Mouse (Mus musculus) adrenal gland (tissue): ENCODE data around the gene Gm49380.

ENCODE experiments used
- intact Hi-C: fragments of 180-260 bp; cut with DNase I; formaldehyde crosslinking; loops from one replicate; pipeline ENCODE4 v1.15.1; 2025
- long read RNA-seq, 2 experiments: library from polyadenylated mRNA; unstranded; transcript quantifications; one replicate each; pipeline ENCODE4 v2.0.0; 2020; ENCODE audit warnings: borderline replicate concordance in 1 of 2; ENCODE audit not compliant: insufficient replicate concordance in 1 of 2

Gene Gm49380
- long read RNA-seq, experiment 1, partial matches to known transcripts, result 0 of 4 reads
- long read RNA-seq, experiment 1, other reads (novel, unspliced or antisense), result 4 of 4 reads
- long read RNA-seq, experiment 2, partial matches to known transcripts, result 0 of 4 reads
- long read RNA-seq, experiment 2, other reads (novel, unspliced or antisense), result 3 of 4 reads

DNA sequence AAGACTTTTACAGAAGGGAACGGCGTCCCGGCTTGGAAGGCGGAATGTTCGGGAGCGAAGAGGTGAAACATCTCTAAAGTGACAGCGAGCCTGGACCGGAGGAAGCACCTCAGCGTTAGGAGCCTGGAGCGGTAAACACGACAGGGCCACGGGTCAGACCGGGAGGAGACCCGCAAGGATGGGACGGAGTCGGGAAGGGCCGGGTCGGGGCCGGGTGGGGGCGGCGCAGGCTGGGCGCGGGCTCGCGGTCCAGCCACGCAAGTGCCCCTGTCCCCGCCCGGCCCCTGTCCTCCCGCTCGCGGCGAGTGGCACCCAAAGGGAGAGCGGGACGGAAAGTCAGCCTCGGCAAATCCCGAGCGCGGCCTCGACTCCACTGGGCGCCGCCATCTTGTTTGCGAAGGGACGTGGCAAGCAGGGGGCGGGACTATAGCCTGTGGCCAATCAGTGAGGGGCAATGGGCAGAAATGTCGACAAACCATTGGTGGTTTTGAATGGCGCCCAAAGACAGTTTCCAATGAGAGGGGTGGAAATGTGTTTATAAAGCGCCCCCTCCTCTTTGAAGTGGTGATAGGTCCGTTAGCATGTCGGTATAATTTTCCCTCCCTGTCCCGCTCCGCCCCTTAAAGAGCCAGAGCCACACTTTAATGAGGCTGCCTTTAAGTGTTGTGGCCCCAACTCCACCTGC is at the start of gene Gm49380, which contains the start of gene Rnf26:
Gene Gm49380, minus strand, starts transcription at position 396 of the 685 bp plus-strand sequence.
Gene Rnf26, minus strand, starts transcription at position 413 of the 685 bp plus-strand sequence.
- intact Hi-C loops, result no loop called here

DNA sequence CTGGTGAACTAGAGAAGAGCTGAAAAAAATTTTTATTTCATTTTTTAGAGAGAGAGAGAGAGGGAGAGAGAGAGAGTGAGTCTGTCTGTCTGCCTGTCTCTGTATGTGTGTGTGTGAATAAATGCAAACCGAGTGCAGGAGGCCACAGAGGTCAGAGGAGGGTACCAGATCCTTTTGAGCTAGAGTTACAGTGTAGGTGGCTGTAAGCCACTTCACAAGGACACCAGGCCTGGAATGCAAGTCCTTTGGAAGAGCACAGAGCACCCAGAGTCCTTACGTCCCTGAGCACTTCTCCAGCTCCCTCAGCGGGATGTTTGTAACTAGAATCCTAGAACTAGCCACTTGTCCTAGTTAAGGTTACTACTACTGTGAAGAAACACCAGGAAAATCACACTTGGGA is 46.6 kb upstream of the Gm49380 start:
- intact Hi-C loops, result no loop called here

DNA sequence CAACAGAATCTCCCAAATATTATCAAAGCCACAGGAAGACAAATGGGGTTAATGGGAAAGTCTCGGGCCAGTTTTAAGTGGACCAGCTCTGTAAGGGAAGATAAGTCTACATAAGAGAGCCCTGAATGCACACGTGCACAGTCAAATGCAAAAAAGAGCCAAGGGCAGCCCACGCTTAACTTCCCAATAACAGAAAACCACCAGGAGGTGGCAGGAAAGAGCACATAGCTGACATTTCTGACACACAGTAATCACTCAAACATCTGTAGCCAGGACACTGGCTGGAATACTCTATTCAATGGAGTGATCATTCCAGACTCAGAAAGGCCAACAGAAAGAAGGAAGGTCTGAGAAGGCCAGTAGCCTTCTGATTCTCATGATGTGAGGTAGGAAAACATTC is 34.0 kb upstream of the Gm49380 start:
- intact Hi-C loops, result loop anchor here (5.0 kb wide), 1 partner anchor 35 kb away; no protein-coding TSS in a partner anchor

DNA sequence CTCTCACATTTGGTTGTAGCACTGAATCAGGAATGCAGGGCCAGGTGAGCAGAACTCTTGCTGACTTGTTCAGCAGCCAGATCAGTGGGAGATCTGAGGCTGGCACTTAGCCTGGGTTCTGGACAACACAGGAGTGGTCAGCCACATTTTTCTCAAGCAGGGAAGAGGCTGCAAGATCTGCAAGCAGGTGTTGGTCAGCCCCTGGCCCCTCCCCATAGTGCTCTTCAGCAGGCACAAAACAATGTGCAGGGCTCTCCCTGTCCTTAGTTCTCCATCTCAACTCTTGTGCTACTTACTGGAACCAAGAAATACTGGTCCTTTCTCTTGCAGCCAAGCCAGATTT is 31.4 kb upstream of the Gm49380 start:
- intact Hi-C loops, result loop anchor here (5.0 kb wide), 1 partner anchor 38 kb away; no protein-coding TSS in a partner anchor

DNA sequence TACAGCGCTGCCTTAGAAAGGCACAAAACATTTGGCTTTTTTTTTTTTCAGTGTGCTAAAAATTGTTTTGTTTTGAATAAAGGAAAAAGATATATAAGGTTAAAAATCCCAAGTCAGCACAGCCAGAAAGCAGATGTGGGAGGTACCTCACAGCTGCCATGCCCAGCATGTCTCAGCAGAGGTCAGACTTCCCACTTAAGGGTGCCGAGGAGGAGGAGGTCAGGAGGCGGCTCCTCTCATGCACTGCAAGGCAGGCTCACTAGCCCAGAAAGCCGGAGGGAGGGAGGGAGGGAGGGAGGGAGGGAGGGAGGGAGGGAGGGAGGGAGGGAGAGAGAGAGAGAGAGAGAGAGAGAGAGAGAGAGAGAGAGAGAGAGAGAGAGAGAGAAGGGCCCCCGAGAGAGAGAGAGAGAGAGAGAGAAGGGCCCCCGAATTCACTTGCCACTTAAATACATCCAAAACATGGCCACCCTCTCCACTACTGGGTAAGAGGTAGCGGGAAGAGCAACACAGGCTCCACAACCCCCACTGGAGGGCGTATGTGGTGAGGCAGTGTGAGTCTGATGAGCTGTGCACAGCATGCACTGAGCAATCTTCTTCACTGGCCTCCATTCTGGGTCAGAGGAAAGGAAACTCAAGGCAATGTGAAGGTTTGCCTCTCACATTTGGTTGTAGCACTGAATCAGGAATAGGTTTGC is 30.9 kb upstream of the Gm49380 start:
- intact Hi-C loops, result no loop called here

DNA sequence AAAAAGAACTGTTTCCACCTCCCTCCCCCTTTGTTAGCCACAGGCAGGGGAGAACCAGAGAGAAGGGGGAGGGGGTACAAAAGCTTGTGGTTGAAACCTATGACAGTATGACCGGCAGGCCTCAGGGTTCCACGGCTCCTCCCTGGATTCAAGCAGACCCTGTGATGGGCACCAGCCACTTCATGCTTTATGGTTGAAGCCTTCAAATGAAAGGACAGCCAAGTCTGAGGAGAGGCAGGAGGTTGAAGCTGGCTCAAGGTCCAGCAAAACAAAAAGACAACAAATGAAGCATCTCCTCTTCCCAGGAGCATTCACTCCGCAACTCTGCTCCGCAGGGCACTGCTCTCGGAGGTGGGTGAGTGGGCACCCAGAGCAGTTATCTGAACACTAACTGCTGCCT is 30.1 kb upstream of the Gm49380 start:
- intact Hi-C loops, result no loop called here

DNA sequence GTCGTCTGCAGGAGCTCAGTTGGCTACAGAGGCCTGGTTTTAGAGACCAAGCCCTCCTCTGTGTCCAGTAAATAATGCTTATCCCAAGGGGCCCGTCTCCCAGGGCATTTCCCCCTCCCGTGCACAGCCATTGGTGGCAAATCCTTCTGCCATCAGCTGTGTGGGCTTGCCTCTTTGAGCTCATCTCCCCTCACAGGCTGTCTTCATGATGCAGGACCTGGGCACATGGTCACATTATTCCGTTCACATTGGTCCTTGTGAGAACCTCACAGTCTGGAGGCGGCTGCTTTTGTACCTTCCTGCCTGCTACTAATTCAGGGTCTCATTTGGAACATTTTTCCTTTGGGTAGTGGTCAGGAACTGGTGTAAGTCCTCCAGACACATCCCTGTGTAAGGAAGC is 28.7 kb upstream of the Gm49380 start:
- intact Hi-C loops, result no loop called here

DNA sequence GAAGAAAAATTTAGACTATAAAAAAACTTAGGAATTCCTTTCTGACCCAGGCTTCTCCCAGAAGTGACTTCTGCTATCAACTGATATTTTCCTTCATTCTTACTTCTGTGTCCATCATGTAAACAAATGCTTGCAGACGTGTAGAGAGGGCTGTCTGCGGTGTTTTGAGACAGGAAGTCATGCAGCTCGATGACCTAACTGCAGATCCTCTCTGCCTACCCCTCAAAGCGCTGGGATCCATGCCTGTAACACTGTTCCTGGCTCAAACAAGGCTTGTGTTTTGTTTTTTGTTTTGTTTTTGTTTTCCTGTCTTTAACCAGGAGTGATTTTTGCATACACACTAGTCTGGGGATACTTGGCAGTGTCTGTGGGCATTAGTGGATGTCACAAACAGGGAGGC is 24.5 kb upstream of the Gm49380 start:
- intact Hi-C loops, result no loop called here

DNA sequence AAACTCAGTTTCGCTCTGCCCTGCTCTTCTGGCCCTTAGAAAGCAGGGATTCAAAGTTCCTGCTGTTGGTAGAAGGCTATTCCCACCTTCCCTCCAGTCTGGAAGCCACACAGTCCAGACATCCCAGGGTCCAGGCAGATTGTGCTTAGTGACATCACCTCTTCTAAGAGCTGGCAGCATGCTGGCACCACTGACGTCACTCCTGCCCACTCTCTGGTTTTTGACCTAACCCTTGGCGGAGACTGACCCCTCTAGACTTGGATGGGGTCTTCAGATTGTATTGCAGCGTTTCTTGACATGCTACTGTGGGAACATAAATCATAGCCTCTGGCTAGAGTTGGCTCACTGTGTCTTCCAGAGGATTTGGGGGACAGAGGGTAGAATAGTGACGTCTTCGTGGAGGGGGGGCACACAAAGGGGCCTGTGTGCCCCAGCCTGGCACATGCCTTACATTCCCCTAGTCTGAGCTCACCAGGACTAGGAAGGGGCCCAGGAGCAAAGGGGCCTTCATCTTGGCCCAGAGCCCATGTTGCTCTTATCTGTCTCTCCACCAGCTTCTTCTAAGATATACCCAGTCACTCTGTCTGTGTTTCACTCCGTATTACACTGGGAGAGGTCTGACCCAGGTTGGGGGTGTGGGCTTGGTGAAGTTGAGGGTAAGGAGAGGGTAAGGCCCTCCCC is 22.6 kb upstream of the Gm49380 start:
- intact Hi-C loops, result no loop called here

DNA sequence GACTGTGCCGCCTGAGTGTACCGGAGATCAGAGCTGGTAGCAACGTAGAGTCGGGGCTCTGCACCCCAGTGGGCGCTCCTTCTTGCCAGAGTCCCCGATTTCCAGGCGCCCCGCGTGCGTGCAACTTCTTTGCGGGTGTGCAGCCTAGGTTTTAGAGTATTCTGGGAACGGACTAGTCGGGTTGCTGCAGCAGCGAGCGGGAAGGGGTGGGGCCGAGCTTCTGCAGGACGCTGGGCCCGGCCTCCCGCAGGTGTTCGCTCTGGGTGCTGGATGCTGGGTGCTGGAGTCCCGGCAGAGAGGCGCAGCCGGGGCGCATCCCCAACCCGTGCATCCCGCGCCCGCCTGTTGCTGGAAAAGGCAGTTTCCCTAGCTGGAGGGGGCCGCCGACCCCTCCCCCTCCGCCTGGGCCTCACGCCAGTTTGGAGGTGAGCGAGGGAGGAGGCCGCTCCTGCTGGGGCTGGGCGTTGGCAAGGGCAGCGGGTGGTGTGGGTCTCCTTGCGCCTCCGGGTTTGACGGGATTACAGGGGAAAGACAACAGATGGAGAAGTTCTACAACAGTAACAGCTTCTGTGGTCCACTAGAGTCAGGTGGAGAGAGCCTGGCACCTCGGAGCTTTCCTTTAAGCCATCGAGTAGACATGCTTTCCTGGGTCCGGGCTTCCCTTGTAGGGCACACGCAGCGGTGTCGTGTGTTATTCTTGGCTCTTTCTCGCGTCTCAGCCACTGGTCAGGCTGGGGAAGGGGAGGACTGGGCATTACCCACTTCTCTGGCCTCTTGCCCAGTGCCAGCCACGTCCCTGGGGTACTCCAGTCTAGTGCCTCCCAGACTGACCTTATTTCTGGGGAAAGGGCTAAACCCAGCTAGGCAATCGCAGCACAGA is 21.8 kb upstream of the Gm49380 start:
- intact Hi-C loops, result no loop called here

DNA sequence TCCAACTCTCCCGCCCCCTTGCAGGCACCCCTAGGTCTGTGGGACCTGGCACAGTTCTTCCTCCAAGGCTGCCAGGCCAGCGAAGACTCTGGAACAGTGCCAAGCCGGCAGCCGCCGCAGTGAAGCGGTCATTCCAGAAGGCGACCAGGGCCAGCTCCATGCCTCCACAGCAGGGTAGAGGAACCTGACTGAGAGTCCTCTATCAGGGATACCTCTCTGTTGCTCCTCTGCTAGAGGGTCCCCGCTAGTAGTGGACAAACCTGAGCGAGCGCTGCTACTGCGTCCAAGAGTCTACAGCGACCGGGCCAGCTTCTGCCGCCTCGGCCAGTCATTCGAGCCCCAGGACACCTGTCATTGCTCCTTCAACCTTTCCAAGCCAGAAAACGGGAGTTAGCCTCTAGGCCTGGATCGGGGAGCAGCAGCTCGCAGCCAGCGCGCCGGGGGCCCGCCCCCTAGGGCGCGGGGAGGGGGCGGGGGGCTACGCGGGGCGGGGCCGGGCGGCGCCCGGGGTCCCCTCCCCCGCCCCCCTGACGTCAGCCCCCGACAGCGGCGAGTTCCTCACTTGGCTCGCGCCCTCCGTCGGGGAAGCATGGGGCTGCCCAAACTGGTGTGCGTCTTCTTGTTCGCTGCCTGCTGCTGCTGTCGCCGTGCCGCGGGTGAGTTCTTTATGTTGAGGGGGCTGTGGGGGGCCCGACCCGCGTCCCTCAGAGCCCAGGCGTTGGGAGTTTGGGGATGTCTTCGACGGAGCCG is 21.0 kb upstream of the Gm49380 start, which contains the start of gene Mcam:
Gene Mcam, plus strand, starts transcription at position 369 of the 750 bp plus-strand sequence.
- intact Hi-C loops, result no loop called here

DNA sequence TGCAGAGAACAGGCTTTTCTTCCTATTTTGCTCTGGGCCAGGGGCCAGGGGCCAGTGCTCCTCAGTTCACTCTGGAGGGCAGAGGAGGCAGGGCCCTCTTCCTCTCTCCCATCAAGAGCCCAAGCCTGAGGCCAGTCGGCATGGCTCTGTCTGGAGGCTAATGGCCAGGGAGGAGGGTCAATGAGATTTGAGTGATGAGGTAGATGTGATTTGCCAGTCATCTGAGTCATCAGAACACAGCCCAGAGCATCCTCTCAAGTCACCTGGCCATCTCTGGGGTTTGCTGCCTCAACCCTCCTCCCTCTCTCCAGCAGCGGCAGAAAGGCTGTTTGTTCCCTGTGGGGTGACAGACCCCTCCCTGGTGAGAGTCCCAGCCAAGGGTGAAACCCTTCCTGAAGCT is 20.0 kb upstream of the Gm49380 start:
- intact Hi-C loops, result no loop called here

DNA sequence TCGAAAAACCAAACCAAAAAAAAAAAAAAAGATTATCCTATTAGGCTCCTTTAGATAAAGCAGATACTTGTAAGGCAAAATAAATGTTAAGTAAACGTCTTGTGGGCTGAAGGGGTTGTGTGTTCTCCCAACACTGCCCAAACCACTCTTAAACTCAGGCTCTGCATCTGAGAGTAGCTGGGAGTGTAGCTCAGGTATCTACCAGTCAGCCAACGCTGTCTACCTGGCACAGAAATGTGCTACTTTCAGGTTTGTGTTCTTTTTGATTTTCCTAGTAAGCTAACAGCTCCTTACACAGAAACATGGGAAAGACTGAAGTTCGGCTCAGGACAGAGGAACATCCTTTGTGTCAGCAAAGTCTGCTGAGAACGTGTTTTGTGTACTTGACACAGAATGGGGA is 18.9 kb upstream of the Gm49380 start:
- intact Hi-C loops, result no loop called here

DNA sequence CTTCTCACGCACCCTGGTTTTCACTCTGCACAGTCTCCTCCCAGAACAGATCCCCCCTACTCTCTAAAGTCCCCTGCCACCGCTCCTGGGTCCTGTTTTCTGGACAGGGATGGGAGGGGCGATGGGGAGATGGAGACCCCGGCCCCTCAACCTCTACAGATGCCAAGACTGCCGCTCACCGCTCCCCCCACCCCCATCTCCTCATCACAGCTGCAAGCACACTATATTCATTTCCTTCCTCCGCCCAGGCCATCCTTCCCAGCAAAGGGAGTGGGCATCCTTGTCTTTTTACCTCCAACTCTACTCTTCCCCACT is 17.9 kb upstream of the Gm49380 start:
- intact Hi-C loops, result no loop called here

DNA sequence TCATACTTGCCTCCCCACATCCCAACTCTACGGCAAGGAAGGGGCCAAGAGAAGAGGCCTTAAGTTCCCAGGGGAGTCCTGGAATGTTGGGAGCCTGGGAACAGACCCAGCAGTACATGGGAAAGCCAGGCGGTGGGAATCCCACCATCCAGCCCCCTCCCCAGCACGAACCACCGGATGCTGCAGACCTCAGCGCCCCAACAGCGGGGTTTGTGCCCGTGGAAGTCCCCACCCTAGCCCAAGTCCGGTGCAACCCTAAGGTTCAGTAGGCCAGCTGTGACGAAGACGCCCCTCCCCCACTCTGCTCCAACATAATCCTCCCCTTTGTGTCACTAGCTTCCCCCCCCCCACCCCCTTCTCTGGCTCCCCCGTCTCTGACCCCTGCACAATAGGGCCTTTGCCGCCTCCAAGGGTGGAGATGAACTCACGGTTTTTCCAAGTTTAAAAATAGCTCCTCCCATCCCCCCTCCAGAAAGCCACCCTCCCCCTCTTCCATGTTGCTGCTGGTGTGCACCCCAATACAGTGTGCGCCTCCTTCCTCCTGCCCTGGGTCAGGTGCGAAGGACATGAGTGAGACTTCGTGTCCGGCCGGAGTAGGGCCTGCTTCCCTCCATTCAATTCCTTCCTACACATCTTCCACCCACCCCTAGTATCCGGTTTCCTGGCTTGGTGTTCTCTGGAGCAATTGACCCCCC is 17.4 kb upstream of the Gm49380 start:
- intact Hi-C loops, result no loop called here

DNA sequence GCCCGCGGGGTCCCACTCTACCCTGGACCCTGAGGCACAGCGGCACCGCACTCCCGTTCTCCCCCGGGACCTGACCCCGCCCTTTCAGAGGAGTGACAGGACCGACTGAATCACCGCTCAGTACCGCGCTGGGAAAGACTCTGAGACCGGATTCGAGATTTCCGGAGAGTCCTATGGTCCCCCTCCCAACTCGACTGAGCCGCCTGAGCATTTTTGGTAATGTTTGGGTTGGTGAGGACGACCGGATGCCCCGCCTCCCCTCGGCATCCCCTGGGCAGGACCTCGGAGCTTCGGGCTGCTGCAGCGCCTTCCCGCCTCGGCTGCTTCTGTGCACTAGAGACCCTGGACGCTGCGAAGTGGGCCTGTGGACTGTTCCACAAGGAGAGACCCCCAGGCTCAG is 16.7 kb upstream of the Gm49380 start:
- intact Hi-C loops, result no loop called here

DNA sequence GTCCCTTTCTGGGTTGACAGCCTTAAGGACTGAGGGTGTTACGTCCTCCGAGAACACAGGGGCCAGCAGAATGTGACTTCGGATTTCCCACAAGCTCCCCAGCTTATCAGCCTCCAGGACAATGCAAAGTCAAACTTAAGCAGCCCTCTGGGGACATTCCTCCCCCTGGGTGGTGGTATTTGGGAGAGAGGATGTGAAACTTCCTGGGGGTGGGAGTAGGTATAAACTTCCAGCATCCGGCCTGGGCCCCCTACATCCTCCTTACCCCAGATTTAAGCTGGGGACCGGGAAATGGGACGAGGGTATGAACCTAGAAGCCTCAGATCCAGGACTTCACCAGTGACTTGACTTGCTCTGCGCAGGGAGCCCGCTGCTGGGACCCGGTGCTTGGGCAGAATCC is 16.3 kb upstream of the Gm49380 start:
- intact Hi-C loops, result loop anchor here (10.0 kb wide), 3 partner anchors 105 to 255 kb away; partner anchors contain the start of gene Cbl

DNA sequence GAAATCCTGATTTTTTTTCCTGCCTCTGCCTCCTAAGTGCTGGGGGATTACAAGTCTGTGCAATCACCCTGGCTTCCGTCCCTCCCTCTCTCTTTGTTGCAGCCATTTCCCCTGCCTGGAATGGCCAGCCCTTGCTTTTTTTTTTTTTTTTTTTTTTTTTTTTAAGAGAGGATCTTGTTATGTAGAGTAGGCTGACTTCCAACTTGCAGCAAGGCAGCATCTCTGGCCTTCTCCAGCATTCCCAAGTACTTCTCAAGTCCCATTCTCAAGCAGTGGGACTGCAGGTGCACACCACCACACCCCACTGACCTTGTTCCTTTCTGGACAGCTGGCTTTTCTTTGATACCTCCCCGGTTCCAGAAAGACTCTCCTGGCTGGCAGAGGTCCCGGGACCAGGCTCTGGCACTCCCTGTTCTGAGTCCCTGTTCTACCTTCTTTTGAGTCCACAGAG is 14.1 kb upstream of the Gm49380 start:
- intact Hi-C loops, result loop anchor here (10.0 kb wide), 3 partner anchors 107 to 257 kb away; partner anchors contain the start of gene Cbl

DNA sequence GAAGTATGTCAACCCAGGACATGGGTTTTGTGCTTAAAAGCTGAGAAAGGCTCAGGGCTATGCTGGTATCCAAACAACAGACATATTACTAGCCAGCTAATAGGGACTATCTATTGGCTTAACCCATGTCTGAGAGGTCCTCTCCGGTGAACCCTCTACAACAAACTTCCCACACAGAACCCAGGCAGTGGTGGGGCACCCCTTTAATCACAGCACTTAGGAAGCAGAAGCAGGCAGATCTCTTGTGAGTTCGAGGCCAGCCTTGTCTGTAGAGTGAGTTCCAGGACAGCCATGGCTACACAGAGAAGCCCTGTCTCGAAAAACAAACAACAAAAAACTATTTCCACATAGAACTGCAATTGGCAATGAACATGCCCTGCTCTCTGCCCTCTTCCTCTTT is 13.4 kb upstream of the Gm49380 start:
- intact Hi-C loops, result loop anchor here (10.0 kb wide), 3 partner anchors 108 to 258 kb away; partner anchors contain the start of gene Cbl
